Mouse (Mus musculus) testis, adult 10 weeks (tissue): ENCODE data around the gene Zfp750. TPM values are rescaled to one million over a fixed set of nuclear protein-coding genes. Genes with fewer than 3 reads are reported as not detected.

ENCODE experiments used
- polyA plus RNA-seq: library from polyadenylated mRNA; stranded (reverse); fragments of 350-450 nt; fragmentation: Illumina TruSeq; extraction: RNeasy Lipid Tissue Mini Kit (QIAGEN cat#74804); gene quantifications from one replicate; pipeline ENCODE4 v1.2.3, GENCODE M21; 2014; ENCODE audit warnings: low read depth, low replicate concordance

The Zfp750 gene
- polyA plus RNA-seq: 0.38 TPM

GRCm38 (mm10) chr11:121519131-121519530, at the start of gene Zfp750:
Zfp750 (minus strand) TSS chr11:121519333.

Other genes with a start within 250 kb of the Zfp750 start
- gene Wdr45b, start 164.9 kb downstream of the Zfp750 start, polyA plus RNA-seq: 34.6 TPM
- 0.64 TPM for gene Rab40b, start 131.1 kb downstream of the Zfp750 start, polyA plus RNA-seq
- 6.7 TPM for gene Fn3krp, start 97.9 kb downstream of the Zfp750 start, polyA plus RNA-seq
- gene Fn3k, start 84.4 kb downstream of the Zfp750 start, polyA plus RNA-seq: not detected
- gene Tbcd, start 67.4 kb downstream of the Zfp750 start, polyA plus RNA-seq: 9.5 TPM
- gene B3gntl1, start 153.8 kb upstream of the Zfp750 start, polyA plus RNA-seq: 1.2 TPM
- 1.1 TPM for gene Metrnl, start 182.2 kb upstream of the Zfp750 start, polyA plus RNA-seq